Mouse (Mus musculus) E14TG2a.4 (cell line): ENCODE data around the gene Cpt2.

Source experiments
- CTCF ChIP-seq: conservative IDR thresholded peaks from 2 replicates; pipeline ENCODE4 v1.5.1; 2014; ENCODE audit warnings: low read length
- NANOG ChIP-seq: IDR thresholded peaks from 2 replicates; pipeline ENCODE4 v1.6.1; 2014; ENCODE audit warnings: borderline replicate concordance, low read length, mixed read lengths
- POU5F1 ChIP-seq: IDR thresholded peaks from 2 replicates; pipeline ENCODE4 v1.6.1; 2014; ENCODE audit warnings: low read length, borderline replicate concordance

DNA sequence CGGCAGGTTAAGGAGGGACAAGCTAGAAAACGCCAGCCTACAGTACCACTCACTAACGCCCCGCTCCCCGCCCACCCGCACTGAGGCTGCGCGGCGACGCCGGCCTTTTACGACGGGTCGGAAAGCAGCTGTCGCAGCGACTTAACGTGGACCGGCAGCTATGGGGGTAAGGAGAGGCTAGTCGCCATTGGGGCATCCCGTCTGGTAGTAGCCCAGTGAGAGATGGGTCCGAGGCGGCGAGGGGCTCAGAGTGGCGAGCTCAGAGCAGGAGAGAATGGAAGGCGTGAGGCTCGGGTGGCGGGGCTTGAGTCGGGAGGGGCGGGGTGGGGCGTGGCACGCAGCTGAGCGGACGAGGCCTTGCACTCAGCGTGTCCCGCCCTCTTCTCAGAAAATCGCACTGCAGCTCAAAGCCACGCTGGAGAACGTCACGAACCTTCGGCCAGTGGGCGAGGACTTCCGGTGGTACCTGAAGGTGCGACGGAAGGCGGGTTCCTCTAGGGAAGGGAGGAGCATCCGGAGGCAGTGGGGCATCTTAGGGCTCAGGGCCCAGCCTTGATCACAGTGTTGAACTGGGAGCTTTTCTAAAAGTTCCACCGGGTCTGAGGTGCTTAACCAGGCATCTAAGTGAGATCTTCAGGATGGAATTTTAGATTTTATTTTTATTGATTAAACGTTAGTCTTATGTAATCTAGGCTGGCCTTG lies 33.5 kb downstream of the Cpt2 start, which contains the start of gene 0610037L13Rik:
- TF ChIP-seq CTCF (no peak), NANOG (no peak), POU5F1 (no peak)
